Mouse (Mus musculus) limb, embryonic 14.5 days (tissue): ENCODE measurements around the gene Gm364. TPM values are rescaled to one million over a fixed set of nuclear protein-coding genes. Genes with fewer than 3 reads are reported as not detected.

Experiments
- ATAC-seq: fragments of 200-750 bp; cut with Nextera tagmentation; 2 replicates; pipeline ENCODE4 v1.8.0; 2017; ENCODE audit warnings: low read depth, moderate number of reproducible peaks, moderate TSS enrichment; ENCODE audit not compliant: low FRiP score
- DNase-seq: peaks from one replicate; pipeline ENCODE4 v3.0.0-alpha.2; 2015; ENCODE audit warnings: low spot score
- H3K27ac ChIP-seq: fragments of 300-500 bp; sonication (generic); replicated peaks from 2 replicates; pipeline ENCODE4 v1.5.1; 2014; ENCODE audit warnings: low read depth, mild to moderate bottlenecking, low read length, moderate library complexity, mixed read lengths
- H3K27me3 ChIP-seq: fragments of 300-500 bp; sonication (generic); 2 replicates; pipeline ENCODE4 v1.6.1; 2014; ENCODE audit warnings: low read length, mixed read lengths; ENCODE audit not compliant: control insufficient read depth, insufficient read depth
- H3K36me3 ChIP-seq: fragments of 300-500 bp; sonication (generic); 2 replicates; pipeline ENCODE4 v1.6.1; 2014; ENCODE audit warnings: mild to moderate bottlenecking, low read length, moderate library complexity, mixed read lengths; ENCODE audit not compliant: control insufficient read depth, insufficient read depth
- H3K4me1 ChIP-seq: fragments of 300-500 bp; sonication (generic); 2 replicates; pipeline ENCODE4 v1.6.1; 2014; ENCODE audit warnings: antibody characterized with exemption, low read length, mixed read lengths; ENCODE audit not compliant: control insufficient read depth, insufficient read depth
- H3K4me2 ChIP-seq: fragments of 300-500 bp; sonication (generic); replicated peaks from 2 replicates; pipeline ENCODE4 v1.6.1; 2014; ENCODE audit warnings: low read depth, mild to moderate bottlenecking, low read length, moderate library complexity; ENCODE audit not compliant: severe bottlenecking
- H3K4me3 ChIP-seq: fragments of 300-500 bp; sonication (generic); replicated peaks from 2 replicates; pipeline ENCODE4 v1.5.1; 2014; ENCODE audit warnings: low read length
- H3K9ac ChIP-seq: fragments of 300-500 bp; sonication (generic); 2 replicates; pipeline ENCODE4 v1.6.1; 2014; ENCODE audit warnings: mild to moderate bottlenecking, low read depth, low read length, moderate library complexity; ENCODE audit not compliant: severe bottlenecking
- H3K9me3 ChIP-seq: fragments of 300-500 bp; sonication (generic); 2 replicates; pipeline ENCODE4 v1.6.1; 2016; ENCODE audit warnings: low read length; ENCODE audit not compliant: control insufficient read depth
- POLR2A ChIP-seq: fragments of 200-500 bp; IDR thresholded peaks from 2 replicates; pipeline ENCODE4 v1.8.0; 2012; ENCODE audit warnings: inconsistent platforms, mild to moderate bottlenecking, moderate library complexity, borderline replicate concordance; ENCODE audit not compliant: insufficient read depth, insufficient read length; ENCODE audit errors: extremely low read depth
- WGBS: fragments of 180-500 bp; shearing (Covaris S2); extraction: QIAGEN DNeasy Blood & Tissue Kit; methylation state at CpG from one replicate; pipeline ENCODE4 v1.1.7; 2014; 5-methylcytosine and 5-hydroxymethylcytosine counted together
- polyA plus RNA-seq, 2 experiments: library from polyadenylated mRNA; depleted of rRNA in 1 of 2; stranded (reverse) in 1 of 2; unstranded in 1 of 2; fragments of >200 nt; fragmentation: Nextera tagmentation in 1 of 2; extraction: Ambion mirVana in 1 of 2; gene quantifications; 2 replicates each; pipeline versions ENCODE4 v1.2.1 to v1.2.3; 2012 to 2014

Gm364 gene
- not detected in 2 replicates for polyA plus RNA-seq (2012; rRNA removed)
- 0.08 TPM in 1 of 2 replicates, not detected in the other for polyA plus RNA-seq (2014; fragmentation: Nextera tagmentation; extraction: Ambion mirVana)

DNA sequence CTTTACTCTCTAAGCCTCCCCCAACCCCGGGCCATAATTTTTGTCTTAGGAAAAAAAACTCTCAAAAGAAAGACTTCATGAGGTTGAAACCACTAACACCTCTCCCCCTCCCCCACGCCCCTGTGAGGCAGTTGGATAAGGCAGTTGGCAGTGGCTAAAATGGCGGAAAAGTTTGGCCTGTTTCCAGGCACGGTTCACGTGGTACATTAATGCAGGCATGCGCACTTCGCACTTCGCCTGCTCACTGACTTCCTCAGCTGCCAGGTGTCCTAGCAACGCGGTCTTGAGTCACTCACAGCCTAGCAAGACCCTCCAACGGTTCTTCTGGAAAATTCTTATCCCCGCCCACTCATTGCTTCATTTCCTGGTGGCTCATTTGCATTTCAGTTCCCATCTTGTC is at the start of gene Gm364:
TSS of gene Gm364 (plus strand) at position 386 of the 400 bp plus-strand sequence.
- TF ChIP-seq POLR2A = no peak
- Histone ChIP-seq H3K36me3 (no peaks in the 10 kb centered on the region), H3K4me2 (no peak within 1 kb of the TSS), H3K4me3 (no peak within 1 kb of the TSS), H3K27me3 (no peaks in the 10 kb centered on the region), H3K4me1 (no peaks in the 10 kb centered on the region), H3K9ac (no peak within 1 kb of the TSS), H3K9me3 (no peaks in the 10 kb centered on the region), H3K27ac (no peak within 1 kb of the TSS)
- WGBS = 84% methylated on average over 12 of the region's 12 CpGs
- DNase-seq (no peak), ATAC-seq (no peak)

DNA sequence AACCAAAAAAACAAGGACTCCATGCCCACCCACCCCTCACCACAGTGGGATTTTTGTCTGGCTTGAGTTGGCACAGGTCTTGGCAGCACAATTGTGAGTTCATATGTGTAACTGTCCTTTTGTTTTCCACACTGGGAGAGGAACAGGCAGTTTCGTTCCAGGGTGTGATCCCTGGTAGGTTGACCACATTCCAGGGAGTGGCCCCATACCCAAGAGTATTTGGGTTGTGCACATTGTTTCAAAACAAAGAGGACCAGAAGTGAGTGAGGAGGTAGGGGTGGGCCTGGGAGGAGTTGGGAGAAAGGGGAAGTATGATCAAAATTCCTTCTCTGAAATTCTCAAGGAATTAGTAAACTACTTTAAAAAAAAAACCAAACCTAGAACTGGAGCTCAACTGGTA is 49.6 kb upstream of the Gm364 start:
- no peak for TF ChIP-seq POLR2A
- Histone ChIP-seq H3K36me3 (no peaks in the 10 kb centered on the region), H3K4me3 (no peak overlapping the region), H3K27me3 (no peaks in the 10 kb centered on the region), H3K4me1 (no peaks in the 10 kb centered on the region), H3K4me2 (no peak overlapping the region), H3K27ac (no peak overlapping the region), H3K9me3 (no peaks in the 10 kb centered on the region), H3K9ac (no peak overlapping the region)
- ATAC-seq (no peak), DNase-seq (no peak)
- WGBS = 82% methylated on average over 1 of the region's 1 CpGs

DNA sequence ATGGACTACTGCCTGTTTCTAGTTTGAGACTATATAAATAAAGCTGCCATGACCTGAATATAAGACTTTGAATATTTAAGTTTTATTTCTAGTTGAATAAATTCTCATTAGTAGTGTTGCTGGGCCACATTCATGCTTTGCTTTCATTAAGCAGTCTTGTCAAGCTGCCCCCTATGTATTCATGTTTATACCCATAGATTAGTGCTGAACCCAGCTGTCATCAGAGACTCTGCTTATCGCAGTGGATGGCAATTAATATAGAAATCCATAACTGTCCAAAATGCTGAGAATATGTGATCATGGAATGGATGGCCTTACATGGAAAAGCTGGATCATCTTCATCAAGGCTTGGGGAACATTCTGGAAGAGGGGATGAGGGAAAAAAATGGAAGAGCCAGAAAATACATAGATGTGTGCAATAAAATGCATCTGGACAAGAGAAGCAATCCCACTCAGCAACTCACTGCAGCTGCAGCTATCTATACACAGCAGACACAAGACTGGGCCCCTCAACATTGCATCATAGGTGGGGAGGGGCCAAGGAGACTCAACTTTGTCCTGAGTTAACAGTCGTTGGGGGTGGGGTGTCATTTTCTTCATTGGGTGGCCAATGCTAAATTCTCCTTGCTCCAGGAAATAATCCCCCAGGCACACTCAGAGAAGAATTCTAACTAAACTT is 43.9 kb upstream of the Gm364 start:
- Histone ChIP-seq H3K4me1 (no peaks in the 10 kb centered on the region), H3K4me2 (no peak overlapping the region), H3K4me3 (no peak overlapping the region), H3K9ac (no peak overlapping the region), H3K27me3 (no peaks in the 10 kb centered on the region), H3K27ac (no peak overlapping the region), H3K36me3 (no peaks in the 10 kb centered on the region), H3K9me3 (no peaks in the 10 kb centered on the region)
- TF ChIP-seq POLR2A = no peak
- ATAC-seq (no peak), DNase-seq (no peak)
- WGBS = 65% methylated on average over 2 of the region's 2 CpGs

DNA sequence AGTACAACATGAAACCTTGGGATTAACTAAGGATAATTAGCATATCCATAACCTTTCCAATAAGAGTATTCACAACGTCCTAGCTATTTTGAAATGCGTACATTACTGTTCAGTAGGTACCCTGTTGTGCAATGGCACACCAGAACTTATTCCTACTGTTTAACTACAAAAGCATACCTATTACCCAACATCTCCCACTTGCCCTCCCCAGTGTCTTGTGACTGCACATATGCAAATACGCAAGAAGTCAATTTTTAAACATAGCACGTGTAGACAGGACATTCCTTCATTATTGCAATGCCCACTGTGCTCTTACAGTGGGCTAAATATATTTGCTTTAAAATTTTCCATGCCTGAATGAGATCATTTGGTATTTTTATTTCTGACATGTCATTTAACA is 36.0 kb upstream of the Gm364 start:
- Histone ChIP-seq H3K4me1 (no peaks in the 10 kb centered on the region), H3K27ac (no peak overlapping the region), H3K4me2 (no peak overlapping the region), H3K36me3 (peaks cover 8% of the 10 kb centered on the region; the same call in 1 of the 2 replicates), H3K9ac (no peak overlapping the region), H3K27me3 (no peaks in the 10 kb centered on the region), H3K4me3 (no peak overlapping the region), H3K9me3 (no peaks in the 10 kb centered on the region)
- ATAC-seq (no peak), DNase-seq (no peak)
- WGBS = 84% methylated on average over 4 of the region's 4 CpGs
- no peak for TF ChIP-seq POLR2A

DNA sequence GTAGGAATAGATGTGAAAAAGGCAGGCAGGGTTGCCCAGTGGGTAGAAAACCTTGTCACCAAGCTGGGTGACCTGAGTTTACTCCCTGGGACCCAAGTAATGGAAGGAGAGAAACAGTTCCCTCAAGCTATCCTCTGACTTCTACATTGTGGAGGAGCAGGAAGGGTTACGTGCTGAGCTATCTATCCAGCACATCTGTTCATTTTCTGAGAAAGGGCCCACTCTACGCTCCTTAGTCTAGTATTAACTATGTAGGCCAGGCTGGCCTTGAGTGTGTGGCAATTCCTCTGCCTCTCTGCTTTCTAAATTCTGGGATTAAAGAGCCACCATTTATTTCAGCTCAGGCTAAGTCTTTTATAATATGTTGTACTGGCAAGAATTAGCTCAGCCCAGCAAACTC is 35.4 kb upstream of the Gm364 start:
- Histone ChIP-seq H3K4me1 (no peaks in the 10 kb centered on the region), H3K36me3 (peaks cover 10% of the 10 kb centered on the region), H3K9ac (no peak overlapping the region), H3K4me3 (no peak overlapping the region), H3K27me3 (no peaks in the 10 kb centered on the region), H3K4me2 (no peak overlapping the region), H3K27ac (no peak overlapping the region), H3K9me3 (no peaks in the 10 kb centered on the region)
- WGBS = 91% methylated on average over 2 of the region's 2 CpGs
- no peak for TF ChIP-seq POLR2A
- ATAC-seq = no peak
- DNase-seq = no peak

DNA sequence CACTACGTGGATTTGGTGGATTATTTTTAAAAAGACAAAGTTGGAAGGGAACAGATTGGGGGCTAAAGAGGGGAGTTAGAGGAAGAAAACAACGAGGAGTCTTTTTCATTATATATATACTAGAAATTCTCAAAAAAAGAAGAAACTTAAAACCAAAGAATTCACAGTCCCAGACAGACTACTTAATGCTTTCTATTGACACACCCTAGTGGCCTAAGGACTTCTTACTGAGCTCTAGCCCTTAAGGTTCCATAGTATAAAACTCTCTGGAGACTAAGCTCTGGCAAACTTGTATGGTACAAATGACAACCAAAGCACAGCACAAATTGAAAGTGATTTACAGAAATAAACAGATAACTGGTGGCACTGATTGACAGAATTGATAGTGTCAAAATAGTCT is 34.9 kb upstream of the Gm364 start:
- H3K4me3 ChIP-seq = no peak overlapping the region
- peaks cover 14% of the 10 kb centered on the region for H3K36me3 ChIP-seq
- ATAC-seq = no peak
- no peak for DNase-seq
- no peaks in the 10 kb centered on the region for H3K27me3 ChIP-seq
- H3K9me3 ChIP-seq = no peaks in the 10 kb centered on the region
- H3K4me2 ChIP-seq = no peak overlapping the region
- no peak overlapping the region for H3K27ac ChIP-seq
- no peaks in the 10 kb centered on the region for H3K4me1 ChIP-seq
- 71% methylated on average over 2 of the region's 2 CpGs for whole genome bisulfite sequencing
- no peak for TF ChIP-seq POLR2A
- H3K9ac ChIP-seq = no peak overlapping the region
